Mouse (Mus musculus) bone marrow macrophage, adult 2 months (primary cell): ENCODE results near the gene Suv39h1.

ENCODE experiments used
- CTCF ChIP-seq: IDR thresholded peaks from 2 replicates; pipeline ENCODE4 v1.5.1; 2012; ENCODE audit warnings: low read depth, mild to moderate bottlenecking, low read length, moderate library complexity
- POLR2A ChIP-seq: IDR thresholded peaks from 2 replicates; pipeline ENCODE4 v1.6.1; 2012; ENCODE audit warnings: mild to moderate bottlenecking, low read depth, low read length, borderline replicate concordance

GRCm38 (mm10) chrX:8075104-8075503 is 544 bp upstream of the Suv39h1 start:
- TF ChIP-seq CTCF, result no peak
- no peak for TF ChIP-seq POLR2A
